Mouse (Mus musculus): Measurements from ENCODE around the gene Gm1140. TPM values are rescaled to one million over a fixed set of nuclear protein-coding genes. Genes with fewer than 3 reads are reported as not detected.
"Not testable (repeated sequence)": the region's sequence is repeated elsewhere in the genome, so short reads cannot be mapped to it uniquely, and the experiment has no call there.

Gene Gm1140
- not detected in 2 replicates for polyA plus RNA-seq (2015; fragmentation: Nextera tagmentation; extraction: Ambion mirVana)

DNA sequence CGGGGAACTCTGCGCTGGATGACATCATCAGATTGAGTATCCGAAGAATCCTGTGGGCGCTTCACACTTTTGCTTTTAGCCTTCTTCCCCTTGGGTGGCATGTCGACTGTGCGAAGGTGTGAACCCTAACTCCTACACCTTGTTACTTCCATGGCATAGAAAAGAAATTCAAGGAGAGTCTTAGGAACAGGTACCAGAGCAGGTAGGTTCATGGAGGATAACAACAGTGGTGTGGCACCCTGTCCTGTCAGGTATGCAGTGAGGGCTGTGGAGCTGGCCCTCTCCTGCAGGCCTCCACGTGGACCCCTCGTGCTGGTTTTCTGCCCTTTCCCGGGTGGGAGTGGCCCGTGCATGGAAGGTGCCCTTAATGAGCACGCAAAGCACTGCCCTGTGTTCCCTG is at the start of gene Gm1140:
Gene Gm1140 (minus strand): TSS at position 101 of the 400 bp plus-strand sequence.
- not testable (repeated sequence) for H3K9me3 ChIP-seq (replicated peaks); H3K9ac ChIP-seq; H3K36me3 ChIP-seq; H3K4me2 ChIP-seq; ATAC-seq (replicated peaks; ENCODE audit: low FRiP score); H3K27ac ChIP-seq; H3K27me3 ChIP-seq; H3K4me3 ChIP-seq (replicated peaks); H3K4me1 ChIP-seq
- 84% methylated on average over 4 of the region's 11 CpGs for WGBS

- not testable (repeated sequence) for H3K9ac ChIP-seq; H3K36me3 ChIP-seq; H3K9me3 ChIP-seq (replicated peaks); H3K4me1 ChIP-seq; H3K27me3 ChIP-seq; ATAC-seq (replicated peaks; ENCODE audit: low FRiP score); H3K4me2 ChIP-seq; H3K27ac ChIP-seq; H3K4me3 ChIP-seq (replicated peaks)
- WGBS: 72% methylated on average over 5 of the region's 10 CpGs
Measured at GRCm38 (mm10) chrX:67695398-67695797, 2.0 kb upstream of the Gm1140 start, which contains the start of gene Gm14692. Gene Gm14692 (plus strand): TSS chrX:67695698.

Other genes with a start within 250 kb of the Gm1140 start
- gene Gm14692, start 2.1 kb upstream of the Gm1140 start, polyA plus RNA-seq (2015; fragmentation: Nextera tagmentation; extraction: Ambion mirVana): not detected in 2 replicates
- gene 4933436I01Rik, start 227.9 kb upstream of the Gm1140 start, polyA plus RNA-seq (2015; fragmentation: Nextera tagmentation; extraction: Ambion mirVana): not detected in 2 replicates